Mouse (Mus musculus): Measurements from ENCODE around the gene Sumo1. TPM values are rescaled to one million over a fixed set of nuclear protein-coding genes. Genes with fewer than 3 reads are reported as not detected.

The Sumo1 gene
- polyA plus RNA-seq (2015; fragmentation: Nextera tagmentation; extraction: Ambion mirVana): 307 and 311 TPM in 2 replicates

DNA sequence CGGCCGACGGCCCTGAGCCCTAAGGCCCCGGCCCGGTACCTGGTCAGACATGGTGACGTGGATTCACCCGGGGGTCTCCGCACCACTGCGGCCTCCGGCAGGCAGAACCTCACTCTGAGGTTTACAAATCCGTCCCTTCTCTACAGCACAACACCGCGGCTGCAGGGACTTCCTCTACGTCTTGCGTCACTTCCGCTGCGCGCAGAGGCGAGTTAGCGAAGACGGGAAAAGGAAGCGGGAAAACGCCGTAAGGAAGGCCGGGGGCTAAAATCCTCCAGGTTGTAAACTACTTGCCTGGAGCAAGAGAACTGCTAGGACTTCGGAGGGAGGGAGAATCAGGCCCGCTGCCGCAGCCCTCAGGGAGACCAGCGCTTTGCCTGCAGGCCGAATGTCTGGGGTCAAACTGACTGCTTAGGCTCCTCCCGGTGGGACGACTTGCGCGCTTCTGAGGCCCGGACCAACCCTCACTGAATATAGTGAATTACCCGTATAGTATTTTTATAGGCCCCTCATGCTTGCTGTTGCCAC lies at the start of gene Sumo1:
Gene Sumo1, minus strand, starts transcription at position 194 of the 528 bp plus-strand sequence.
- WGBS: under 1% methylated on average over 36 of the region's 36 CpGs
- peak; percentile 97 for ATAC-seq
- Histone ChIP-seq H3K9ac (ENCODE audit: low read depth, low read length) (peak within 1 kb of the TSS; percentile 91), H3K27me3 (replicated peaks; ENCODE audit: control insufficient read depth, insufficient read depth, low read length) (no peaks in the 10 kb centered on the region), H3K4me1 (ENCODE audit: control insufficient read depth, insufficient read depth, low read depth, low read length) (peaks cover 18% of the 10 kb centered on the region), H3K4me3 (ENCODE audit: low read length) (peak within 1 kb of the TSS; percentile 90), H3K36me3 (ENCODE audit: control insufficient read depth, insufficient read depth, low read length) (no peaks in the 10 kb centered on the region), H3K27ac (ENCODE audit: low read depth, low read length) (peak within 1 kb of the TSS; percentile 94), H3K9me3 (ENCODE audit: control insufficient read depth, low read length) (no peaks in the 10 kb centered on the region), H3K4me2 (ENCODE audit: low read length) (peak within 1 kb of the TSS; percentile 95)

DNA sequence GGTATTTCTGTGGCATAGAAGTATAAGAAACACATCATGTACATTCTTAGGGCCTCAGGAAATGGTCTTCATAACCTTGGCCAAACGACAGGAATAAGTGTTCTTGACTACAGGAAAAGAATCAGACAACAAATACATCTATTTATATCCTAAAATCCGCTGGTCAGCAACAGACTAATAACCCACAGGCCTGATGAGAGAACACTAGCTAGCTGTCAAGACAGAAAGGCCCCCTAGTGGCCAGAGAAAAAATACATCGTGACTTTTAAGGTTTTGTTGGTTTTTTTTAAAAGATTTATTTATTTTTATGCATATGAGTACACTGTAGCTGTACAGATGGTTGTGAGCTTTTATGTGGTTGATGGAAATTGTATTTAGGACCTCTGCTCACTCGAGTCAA lies 49.3 kb upstream of the Sumo1 start:
- no peak for ATAC-seq
- no peak overlapping the region for H3K9ac ChIP-seq (ENCODE audit: low read depth, low read length)

DNA sequence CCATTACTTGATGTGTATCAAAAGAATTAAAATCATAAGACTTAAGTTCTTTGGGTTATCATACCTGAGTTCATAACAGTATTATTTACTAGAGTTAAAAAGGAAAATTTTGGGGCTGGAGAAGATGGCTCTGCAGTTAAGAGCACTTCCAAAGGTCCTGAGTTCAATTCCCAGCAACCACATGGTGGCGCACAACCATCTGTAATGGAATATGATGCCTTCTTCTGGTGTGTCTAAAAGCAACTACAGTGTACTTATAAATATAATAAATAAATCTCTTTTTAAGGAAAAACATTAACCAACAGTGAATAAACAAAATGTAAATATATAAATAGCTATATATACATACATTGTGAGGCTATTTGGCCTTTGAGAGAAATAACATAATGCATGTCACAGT lies 31.1 kb upstream of the Sumo1 start:
- WGBS: 98% methylated on average over 1 of the region's 1 CpGs
- no peak overlapping the region for H3K4me3 ChIP-seq (ENCODE audit: low read length)
- no peak overlapping the region for H3K4me2 ChIP-seq (ENCODE audit: low read length)
- H3K9me3 ChIP-seq (ENCODE audit: control insufficient read depth, low read length): no peaks in the 10 kb centered on the region
- no peaks in the 10 kb centered on the region for H3K4me1 ChIP-seq (ENCODE audit: control insufficient read depth, insufficient read depth, low read depth, low read length)
- no peaks in the 10 kb centered on the region for H3K27me3 ChIP-seq (replicated peaks; ENCODE audit: control insufficient read depth, insufficient read depth, low read length)
- no peak overlapping the region for H3K27ac ChIP-seq (ENCODE audit: low read depth, low read length)
- ATAC-seq: no peak
- peaks cover 42% of the 10 kb centered on the region for H3K36me3 ChIP-seq (ENCODE audit: control insufficient read depth, insufficient read depth, low read length)
- no peak overlapping the region for H3K9ac ChIP-seq (ENCODE audit: low read depth, low read length)

More for the DNA sequence above, 49.3 kb upstream of the Sumo1 start:
- WGBS: 52% methylated on average over 4 of the region's 4 CpGs
- Histone ChIP-seq H3K9me3 (ENCODE audit: control insufficient read depth, low read length) (no peaks in the 10 kb centered on the region), H3K4me2 (ENCODE audit: low read length) (no peak overlapping the region), H3K4me3 (ENCODE audit: low read length) (no peak overlapping the region), H3K4me1 (ENCODE audit: control insufficient read depth, insufficient read depth, low read depth, low read length) (no peaks in the 10 kb centered on the region), H3K36me3 (ENCODE audit: control insufficient read depth, insufficient read depth, low read length) (peaks cover 7% of the 10 kb centered on the region), H3K27ac (ENCODE audit: low read depth, low read length) (no peak overlapping the region), H3K27me3 (replicated peaks; ENCODE audit: control insufficient read depth, insufficient read depth, low read length) (no peaks in the 10 kb centered on the region)

DNA sequence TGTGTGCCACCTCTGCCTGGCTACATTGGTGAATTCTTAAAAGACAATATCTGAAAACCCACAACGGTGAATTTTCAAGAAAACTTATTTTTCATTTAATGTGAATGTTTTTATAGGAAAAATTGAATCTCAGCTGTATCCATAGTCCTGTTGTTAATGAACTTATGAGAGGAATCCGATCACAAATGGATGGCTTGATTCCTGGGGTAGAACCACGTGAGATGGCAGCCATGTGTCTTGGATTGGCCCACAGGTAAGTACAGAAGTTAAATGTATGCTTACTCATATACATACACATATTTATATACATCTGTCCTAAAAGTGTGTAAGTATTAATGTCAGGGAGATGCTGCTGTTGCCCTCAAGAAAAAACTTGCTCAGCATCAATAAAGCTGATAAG lies 27.6 kb upstream of the Sumo1 start:
- Histone ChIP-seq H3K4me2 (ENCODE audit: low read length) (no peak overlapping the region), H3K9me3 (ENCODE audit: control insufficient read depth, low read length) (no peaks in the 10 kb centered on the region), H3K4me3 (ENCODE audit: low read length) (no peak overlapping the region), H3K27ac (ENCODE audit: low read depth, low read length) (no peak overlapping the region), H3K9ac (ENCODE audit: low read depth, low read length) (no peak overlapping the region), H3K36me3 (ENCODE audit: control insufficient read depth, insufficient read depth, low read length) (peaks cover 41% of the 10 kb centered on the region), H3K27me3 (replicated peaks; ENCODE audit: control insufficient read depth, insufficient read depth, low read length) (no peaks in the 10 kb centered on the region), H3K4me1 (ENCODE audit: control insufficient read depth, insufficient read depth, low read depth, low read length) (no peaks in the 10 kb centered on the region)
- no peak for ATAC-seq
- 98% methylated on average over 3 of the region's 3 CpGs for WGBS

DNA sequence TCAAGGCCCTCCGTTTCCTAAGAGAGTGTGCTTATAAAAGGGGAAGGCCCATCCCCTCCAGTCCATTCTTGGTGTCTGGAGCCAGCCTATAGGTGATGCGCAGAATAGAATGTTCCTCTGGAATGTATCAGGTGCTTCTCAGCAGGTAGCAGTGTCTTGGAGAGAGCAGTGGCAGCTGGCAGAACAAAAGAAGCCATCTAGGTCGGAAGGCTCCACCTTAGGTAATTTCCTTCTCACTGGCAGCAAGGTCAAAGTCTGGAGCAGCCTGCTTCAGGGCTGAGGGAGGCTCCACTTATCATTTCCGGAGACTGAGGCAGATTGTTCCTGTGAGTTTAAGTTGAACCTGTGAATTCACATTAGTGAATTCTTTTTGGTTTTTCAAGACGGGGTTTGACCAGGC lies 27.1 kb upstream of the Sumo1 start:
- Histone ChIP-seq H3K4me2 (ENCODE audit: low read length) (no peak overlapping the region), H3K9me3 (ENCODE audit: control insufficient read depth, low read length) (no peaks in the 10 kb centered on the region), H3K4me1 (ENCODE audit: control insufficient read depth, insufficient read depth, low read depth, low read length) (no peaks in the 10 kb centered on the region), H3K27me3 (replicated peaks; ENCODE audit: control insufficient read depth, insufficient read depth, low read length) (no peaks in the 10 kb centered on the region), H3K36me3 (ENCODE audit: control insufficient read depth, insufficient read depth, low read length) (peaks cover 41% of the 10 kb centered on the region), H3K4me3 (ENCODE audit: low read length) (no peak overlapping the region), H3K9ac (ENCODE audit: low read depth, low read length) (no peak overlapping the region), H3K27ac (ENCODE audit: low read depth, low read length) (no peak overlapping the region)
- 82% methylated on average over 5 of the region's 5 CpGs for WGBS
- no peak for ATAC-seq

DNA sequence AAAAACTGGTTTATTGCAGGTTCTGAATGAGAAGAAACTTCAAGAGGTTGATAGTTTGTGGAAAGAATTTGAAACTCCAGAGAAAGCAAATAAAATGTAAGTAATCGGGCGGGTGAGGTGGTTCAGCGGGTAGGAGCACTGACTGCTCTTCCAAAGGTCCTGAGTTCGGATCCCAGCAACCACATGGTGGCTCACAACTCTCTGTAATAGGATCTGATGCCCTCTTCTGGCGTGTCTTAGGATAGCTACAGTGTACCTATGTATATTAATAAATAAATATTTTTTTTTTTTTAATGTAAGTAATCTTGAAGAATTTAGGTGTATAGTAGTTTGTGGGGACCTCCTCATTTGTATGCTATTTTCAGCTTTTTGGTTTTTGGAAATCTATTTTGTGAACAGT lies 19.8 kb upstream of the Sumo1 start:
- H3K4me2 ChIP-seq (ENCODE audit: low read length): no peak overlapping the region
- H3K9me3 ChIP-seq (ENCODE audit: control insufficient read depth, low read length): no peaks in the 10 kb centered on the region
- H3K9ac ChIP-seq (ENCODE audit: low read depth, low read length): no peak overlapping the region
- no peak overlapping the region for H3K4me3 ChIP-seq (ENCODE audit: low read length)
- ATAC-seq: no peak
- 94% methylated on average over 5 of the region's 5 CpGs for WGBS
- peaks cover 14% of the 10 kb centered on the region for H3K4me1 ChIP-seq (ENCODE audit: control insufficient read depth, insufficient read depth, low read depth, low read length)
- peaks cover 16% of the 10 kb centered on the region for H3K36me3 ChIP-seq (ENCODE audit: control insufficient read depth, insufficient read depth, low read length)
- H3K27me3 ChIP-seq (replicated peaks; ENCODE audit: control insufficient read depth, insufficient read depth, low read length): no peaks in the 10 kb centered on the region
- no peak overlapping the region for H3K27ac ChIP-seq (ENCODE audit: low read depth, low read length)

DNA sequence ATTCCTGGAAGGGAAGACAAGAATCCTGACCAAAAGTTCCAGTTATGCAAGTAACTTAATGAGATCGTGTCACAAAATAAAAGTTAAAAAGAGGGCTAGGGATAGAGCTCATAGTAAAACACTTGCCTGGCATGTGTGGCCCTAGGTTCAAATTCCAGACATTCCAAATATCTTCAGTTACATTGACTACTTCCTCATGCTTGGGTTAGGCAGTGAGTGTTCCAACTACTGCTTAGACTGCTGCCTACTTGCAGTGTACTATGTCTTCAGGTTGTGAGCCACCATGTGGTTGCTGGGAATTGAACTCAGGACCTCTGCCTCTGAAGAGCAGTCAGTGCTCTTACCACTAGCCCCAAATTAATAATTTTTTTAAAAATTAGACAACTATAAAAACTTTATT lies 16.9 kb upstream of the Sumo1 start:
- Histone ChIP-seq H3K4me2 (ENCODE audit: low read length) (no peak overlapping the region; the same call in 1 of the 2 replicates), H3K9me3 (ENCODE audit: control insufficient read depth, low read length) (no peaks in the 10 kb centered on the region), H3K27ac (ENCODE audit: low read depth, low read length) (no peak overlapping the region), H3K4me1 (ENCODE audit: control insufficient read depth, insufficient read depth, low read depth, low read length) (peaks cover 14% of the 10 kb centered on the region), H3K4me3 (ENCODE audit: low read length) (no peak overlapping the region), H3K36me3 (ENCODE audit: control insufficient read depth, insufficient read depth, low read length) (peaks cover 7% of the 10 kb centered on the region), H3K27me3 (replicated peaks; ENCODE audit: control insufficient read depth, insufficient read depth, low read length) (no peaks in the 10 kb centered on the region), H3K9ac (ENCODE audit: low read depth, low read length) (no peak overlapping the region)
- WGBS: 80% methylated on average over 1 of the region's 1 CpGs
- no peak for ATAC-seq

DNA sequence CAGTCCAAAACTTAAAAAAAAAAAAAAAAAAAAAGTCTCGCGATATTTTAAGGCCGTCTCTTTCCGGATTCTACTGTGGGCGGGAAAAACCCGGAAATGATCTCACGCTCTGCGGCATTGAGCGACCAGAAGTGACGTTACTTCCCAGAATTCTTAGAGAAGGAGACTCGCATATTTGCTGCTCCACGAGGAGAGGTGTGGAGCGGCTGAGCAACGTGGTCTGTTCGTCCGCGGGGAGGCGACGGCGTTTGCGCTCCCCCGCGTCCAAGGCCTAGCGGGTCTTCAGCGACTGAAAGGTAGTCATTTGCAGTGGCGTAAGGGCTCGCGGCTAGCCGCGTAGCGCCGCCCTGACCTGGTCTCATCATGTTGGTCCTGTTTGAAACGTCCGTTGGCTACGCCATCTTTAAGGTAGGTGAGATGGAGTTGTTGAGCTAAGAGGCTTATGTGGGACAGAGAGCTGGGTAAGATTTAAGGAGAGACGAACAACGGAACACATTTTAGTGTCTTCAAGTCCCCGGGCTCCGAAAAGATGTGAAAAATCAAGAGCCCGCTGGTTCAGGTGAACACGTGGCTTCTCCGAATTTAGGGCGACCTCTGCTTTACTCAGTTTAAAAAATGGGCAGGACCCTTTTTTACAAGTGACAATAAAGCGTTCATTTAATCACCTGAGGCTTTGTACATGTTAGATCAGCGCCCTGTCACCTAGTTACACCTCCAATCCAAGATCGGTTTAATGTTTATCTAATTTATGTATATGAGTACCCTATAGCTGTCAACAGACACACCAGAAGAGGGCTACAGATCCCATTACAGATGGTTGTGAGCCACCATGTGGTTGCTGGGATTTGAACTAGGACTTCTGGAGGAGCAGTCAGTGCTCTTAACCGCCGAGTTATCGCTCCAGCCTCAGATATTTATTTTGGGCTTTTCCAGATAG lies 14.5 kb upstream of the Sumo1 start, which contains the start of gene Nop58:
Gene Nop58, plus strand, starts transcription at position 153 of the 937 bp plus-strand sequence.
- WGBS: under 1% methylated on average over 49 of the region's 49 CpGs
- peak; percentile 99 for ATAC-seq
- Histone ChIP-seq H3K4me1 (ENCODE audit: control insufficient read depth, insufficient read depth, low read depth, low read length) (peaks cover 14% of the 10 kb centered on the region), H3K27me3 (replicated peaks; ENCODE audit: control insufficient read depth, insufficient read depth, low read length) (no peaks in the 10 kb centered on the region; the same call in 1 of the 2 replicates), H3K27ac (ENCODE audit: low read depth, low read length) (peak within 1 kb of the TSS; percentile 86), H3K9ac (ENCODE audit: low read depth, low read length) (peak within 1 kb of the TSS; percentile 80), H3K4me2 (ENCODE audit: low read length) (peak within 1 kb of the TSS; percentile 97), H3K9me3 (ENCODE audit: control insufficient read depth, low read length) (no peaks in the 10 kb centered on the region), H3K36me3 (ENCODE audit: control insufficient read depth, insufficient read depth, low read length) (peaks cover 2% of the 10 kb centered on the region; the same call in 1 of the 2 replicates), H3K4me3 (ENCODE audit: low read length) (peak within 1 kb of the TSS; percentile 78)
